Mouse (Mus musculus) limb, embryonic 14.5 days (tissue): ENCODE data around the gene Gm10392. TPM values are rescaled to one million over a fixed set of nuclear protein-coding genes. Genes with fewer than 3 reads are reported as not detected.

Source experiments
- ATAC-seq: fragments of 200-750 bp; cut with Nextera tagmentation; 2 replicates; pipeline ENCODE4 v1.8.0; 2017; ENCODE audit warnings: low read depth, moderate number of reproducible peaks, moderate TSS enrichment; ENCODE audit not compliant: low FRiP score
- DNase-seq: peaks from one replicate; pipeline ENCODE4 v3.0.0-alpha.2; 2015; ENCODE audit warnings: low spot score
- H3K27ac ChIP-seq: fragments of 300-500 bp; sonication (generic); replicated peaks from 2 replicates; pipeline ENCODE4 v1.5.1; 2014; ENCODE audit warnings: low read depth, mild to moderate bottlenecking, low read length, moderate library complexity, mixed read lengths
- H3K27me3 ChIP-seq: fragments of 300-500 bp; sonication (generic); 2 replicates; pipeline ENCODE4 v1.6.1; 2014; ENCODE audit warnings: low read length, mixed read lengths; ENCODE audit not compliant: control insufficient read depth, insufficient read depth
- H3K36me3 ChIP-seq: fragments of 300-500 bp; sonication (generic); 2 replicates; pipeline ENCODE4 v1.6.1; 2014; ENCODE audit warnings: mild to moderate bottlenecking, low read length, moderate library complexity, mixed read lengths; ENCODE audit not compliant: control insufficient read depth, insufficient read depth
- H3K4me1 ChIP-seq: fragments of 300-500 bp; sonication (generic); 2 replicates; pipeline ENCODE4 v1.6.1; 2014; ENCODE audit warnings: antibody characterized with exemption, low read length, mixed read lengths; ENCODE audit not compliant: control insufficient read depth, insufficient read depth
- H3K4me2 ChIP-seq: fragments of 300-500 bp; sonication (generic); replicated peaks from 2 replicates; pipeline ENCODE4 v1.6.1; 2014; ENCODE audit warnings: low read depth, mild to moderate bottlenecking, low read length, moderate library complexity; ENCODE audit not compliant: severe bottlenecking
- H3K4me3 ChIP-seq: fragments of 300-500 bp; sonication (generic); replicated peaks from 2 replicates; pipeline ENCODE4 v1.5.1; 2014; ENCODE audit warnings: low read length
- H3K9ac ChIP-seq: fragments of 300-500 bp; sonication (generic); 2 replicates; pipeline ENCODE4 v1.6.1; 2014; ENCODE audit warnings: mild to moderate bottlenecking, low read depth, low read length, moderate library complexity; ENCODE audit not compliant: severe bottlenecking
- H3K9me3 ChIP-seq: fragments of 300-500 bp; sonication (generic); 2 replicates; pipeline ENCODE4 v1.6.1; 2016; ENCODE audit warnings: low read length; ENCODE audit not compliant: control insufficient read depth
- POLR2A ChIP-seq: fragments of 200-500 bp; IDR thresholded peaks from 2 replicates; pipeline ENCODE4 v1.8.0; 2012; ENCODE audit warnings: inconsistent platforms, mild to moderate bottlenecking, moderate library complexity, borderline replicate concordance; ENCODE audit not compliant: insufficient read depth, insufficient read length; ENCODE audit errors: extremely low read depth
- WGBS: fragments of 180-500 bp; shearing (Covaris S2); extraction: QIAGEN DNeasy Blood & Tissue Kit; methylation state at CpG from one replicate; pipeline ENCODE4 v1.1.7; 2014; 5-methylcytosine and 5-hydroxymethylcytosine counted together
- polyA plus RNA-seq, 2 experiments: library from polyadenylated mRNA; depleted of rRNA in 1 of 2; stranded (reverse) in 1 of 2; unstranded in 1 of 2; fragments of >200 nt; fragmentation: Nextera tagmentation in 1 of 2; extraction: Ambion mirVana in 1 of 2; gene quantifications; 2 replicates each; pipeline versions ENCODE4 v1.2.1 to v1.2.3; 2012 to 2014

Gene Gm10392
- polyA plus RNA-seq, 2 experiments, result 0.12 TPM; not detected in 1

- H3K9me3 ChIP-seq, result no peaks in the 10 kb centered on the region
- no peaks in the 10 kb centered on the region for H3K27me3 ChIP-seq
- H3K4me1 ChIP-seq, result peaks cover 6% of the 10 kb centered on the region
- DNase-seq, result no peak
- ATAC-seq, result no peak
- H3K9ac ChIP-seq, result no peak overlapping the region
- H3K4me2 ChIP-seq, result no peak overlapping the region
- no peak overlapping the region for H3K4me3 ChIP-seq
- WGBS, result 91% methylated on average over 4 of the region's 4 CpGs
- no peak overlapping the region for H3K27ac ChIP-seq
- H3K36me3 ChIP-seq, result peaks cover 77% of the 10 kb centered on the region
- no peak for TF ChIP-seq POLR2A
Measured at GRCm38 (mm10) chr11:77501971-77502370, 17.0 kb downstream of the Gm10392 start.

GRCm38 (mm10) chr11:77501392-77501791 is 17.6 kb downstream of the Gm10392 start:
- H3K9ac ChIP-seq, result no peak overlapping the region
- ATAC-seq (peak; percentile 43; the same call in 1 of the 2 replicates), DNase-seq (peak; percentile 80)
- peaks cover 8% of the 10 kb centered on the region for H3K4me1 ChIP-seq
- no peak overlapping the region for H3K27ac ChIP-seq
- TF ChIP-seq POLR2A, result no peak
- H3K27me3 ChIP-seq, result no peaks in the 10 kb centered on the region
- WGBS, result 28% methylated on average over 4 of the region's 5 CpGs
- H3K36me3 ChIP-seq, result peaks cover 71% of the 10 kb centered on the region
- no peak overlapping the region for H3K4me3 ChIP-seq
- H3K9me3 ChIP-seq, result no peaks in the 10 kb centered on the region
- no peak overlapping the region for H3K4me2 ChIP-seq

- TF ChIP-seq POLR2A, result no peak
- no peak for DNase-seq
- H3K36me3 ChIP-seq, result peaks cover 64% of the 10 kb centered on the region
- H3K4me1 ChIP-seq, result peaks cover 11% of the 10 kb centered on the region
- no peaks in the 10 kb centered on the region for H3K9me3 ChIP-seq
- no peak overlapping the region for H3K27ac ChIP-seq
- no peak overlapping the region for H3K4me2 ChIP-seq
- WGBS, result 79% methylated on average over 16 of the region's 17 CpGs
- H3K27me3 ChIP-seq, result no peaks in the 10 kb centered on the region
- no peak overlapping the region for H3K4me3 ChIP-seq
- ATAC-seq, result no peak
- no peak overlapping the region for H3K9ac ChIP-seq
Measured at GRCm38 (mm10) chr11:77500361-77501325, 18.4 kb downstream of the Gm10392 start.

- ATAC-seq (no peak), DNase-seq (no peak)
- Histone ChIP-seq H3K4me3 (no peak overlapping the region), H3K9me3 (no peaks in the 10 kb centered on the region), H3K9ac (no peak overlapping the region), H3K4me1 (peaks cover 21% of the 10 kb centered on the region), H3K27me3 (no peaks in the 10 kb centered on the region), H3K27ac (no peak overlapping the region), H3K36me3 (peaks cover 51% of the 10 kb centered on the region), H3K4me2 (no peak overlapping the region)
- TF ChIP-seq POLR2A, result no peak
- WGBS, result 88% methylated on average over 7 of the region's 7 CpGs
Measured at GRCm38 (mm10) chr11:77499354-77499753, 19.6 kb downstream of the Gm10392 start.

GRCm38 (mm10) chr11:77498261-77499139 is 20.5 kb downstream of the Gm10392 start:
- WGBS, result 76% methylated on average over 12 of the region's 12 CpGs
- peaks cover 42% of the 10 kb centered on the region for H3K36me3 ChIP-seq
- no peak for TF ChIP-seq POLR2A
- ATAC-seq (no peak), DNase-seq (no peak)
- peak overlapping the region; percentile 28; the same call in 1 of the 2 replicates for H3K9ac ChIP-seq
- peaks cover 25% of the 10 kb centered on the region for H3K4me1 ChIP-seq
- no peaks in the 10 kb centered on the region for H3K9me3 ChIP-seq
- H3K4me3 ChIP-seq, result no peak overlapping the region
- no peaks in the 10 kb centered on the region for H3K27me3 ChIP-seq
- H3K4me2 ChIP-seq, result no peak overlapping the region
- H3K27ac ChIP-seq, result no peak overlapping the region
